Mouse (Mus musculus) cortical plate, adult 2 months (tissue): ENCODE results near the gene Olfr976.
"Not testable (repeated sequence)": the region's sequence is repeated elsewhere in the genome, so short reads cannot be mapped to it uniquely, and the experiment has no call there.

Experiments
- CTCF ChIP-seq: fragments of 200-500 bp; IDR thresholded peaks from 2 replicates; pipeline ENCODE4 v1.5.1; 2011; ENCODE audit warnings: mild to moderate bottlenecking, control low read depth, low read length; ENCODE audit not compliant: insufficient read depth; ENCODE audit errors: extremely low read depth
- POLR2A ChIP-seq: fragments of 200-500 bp; IDR thresholded peaks from 2 replicates; pipeline ENCODE4 v1.6.1; 2011; ENCODE audit warnings: mild to moderate bottlenecking, low read length, control low read depth; ENCODE audit not compliant: insufficient read depth; ENCODE audit errors: extremely low read depth

DNA sequence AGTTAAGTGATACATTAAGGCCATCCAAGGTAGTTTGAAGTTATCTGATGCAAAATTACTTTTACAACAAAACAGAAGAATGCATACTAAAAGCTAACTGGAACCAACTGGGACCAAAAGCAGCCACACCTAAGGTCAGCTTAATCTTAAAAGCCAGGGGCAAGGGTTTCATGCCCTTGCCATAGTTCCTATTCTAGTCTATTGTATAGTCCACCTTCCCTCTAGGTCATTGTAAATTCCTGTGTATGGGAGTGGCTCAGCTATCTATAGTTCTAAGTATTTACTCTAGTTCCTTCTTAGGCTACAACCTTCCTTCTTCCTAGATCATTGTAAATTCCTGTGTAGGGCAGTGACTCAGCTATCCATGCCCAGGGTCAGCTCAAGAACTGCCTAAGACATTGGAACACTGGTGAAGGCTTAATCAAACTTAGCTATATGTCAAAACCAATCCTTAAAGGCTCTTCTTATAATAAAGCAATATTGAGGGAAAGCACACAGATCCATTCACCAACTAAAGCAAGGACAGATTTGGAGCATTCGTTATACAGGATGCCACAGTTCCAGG lies 15.7 kb upstream of the Olfr976 start:
- not testable (repeated sequence) for TF ChIP-seq CTCF, POLR2A
